Mouse (Mus musculus) left cerebral cortex, adult 8-10 months (tissue): ENCODE data around the gene Atad1. TPM values are rescaled to one million over a fixed set of nuclear protein-coding genes. Genes with fewer than 3 reads are reported as not detected.

Experiments used
- DNase-seq, 2 experiments: peaks; one replicate each; pipeline ENCODE4 v3.0.0; 2022; ENCODE audit warnings: low spot score in 2 of 2
- total RNA-seq, 4 experiments: library from RNA; stranded (reverse); gene quantifications; 2 replicates each; pipeline ENCODE4 v1.2.4; 2022

Gene Atad1
- total RNA-seq, 4 experiments from 2014 or later, result 90.3 to 120 (median 103) TPM

DNA sequence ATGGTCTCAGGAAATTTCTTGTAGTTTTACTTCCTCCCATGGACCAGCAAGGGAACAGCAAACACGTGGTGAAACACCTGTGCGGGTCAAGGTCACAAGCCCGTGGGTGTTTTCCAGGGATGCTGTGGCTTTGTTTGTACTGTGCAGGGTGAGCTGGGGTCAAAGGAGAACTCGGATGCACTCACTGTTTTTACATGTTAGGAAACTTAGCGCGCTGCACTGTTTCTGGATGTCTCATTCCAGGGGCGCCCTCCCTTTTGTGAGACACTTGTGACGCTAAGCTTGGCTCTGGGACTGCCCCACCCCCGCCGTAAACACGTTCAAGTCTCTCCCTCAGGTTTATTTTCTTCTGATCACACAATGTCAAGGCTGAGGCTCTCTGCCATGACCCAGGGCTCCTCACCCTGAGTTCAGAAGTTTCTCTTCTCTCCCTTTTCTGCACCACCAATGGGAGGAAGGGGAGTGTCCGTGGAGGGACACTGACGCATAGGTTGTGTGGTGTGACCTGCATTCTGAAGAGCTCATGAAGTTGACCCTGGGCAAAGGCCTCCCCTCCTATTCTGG is 112.7 kb downstream of the Atad1 start:
- DNase-seq, result no peak

- no peak for DNase-seq
Observed at GRCm38 (mm10) chr19:32622142-32622541, 117.4 kb downstream of the Atad1 start.

Other genes with a start within 250 kb of the Atad1 start
- gene Papss2, start 144.0 kb downstream of the Atad1 start, total RNA-seq, result 10 to 100 TPM in 3 of 4 experiments, 1 to 10 TPM in 1; 9.1 to 13.1 (median 10.4) TPM
- 100 to 1,000 TPM; 130 to 149 (median 139) TPM for gene Pten, start 17.7 kb upstream of the Atad1 start, total RNA-seq